Mouse (Mus musculus) liver, embryonic 14.5 days (tissue): ENCODE measurements around the gene Szt2. TPM values are rescaled to one million over a fixed set of nuclear protein-coding genes. Genes with fewer than 3 reads are reported as not detected.

Experiments used
- ATAC-seq: fragments of 200-750 bp; cut with Nextera tagmentation; 2 replicates; pipeline ENCODE4 v1.8.0; 2017; ENCODE audit warnings: moderate number of reproducible peaks, mild to moderate bottlenecking, moderate library complexity; ENCODE audit not compliant: insufficient read depth
- DNase-seq, 3 experiments: peaks; one replicate each; pipeline ENCODE4 v3.0.0-alpha.2; 2012 to 2013; ENCODE audit warnings: low read depth in 3 of 3, low spot score in 3 of 3
- H3K27ac ChIP-seq: fragments of 300-500 bp; sonication (generic); 2 replicates; pipeline ENCODE4 v1.5.1; 2014; ENCODE audit warnings: moderate library complexity, mild to moderate bottlenecking, control low read depth, inconsistent platforms
- H3K27me3 ChIP-seq: fragments of 300-500 bp; sonication (generic); 2 replicates; pipeline ENCODE4 v1.6.1; 2014; ENCODE audit warnings: mild to moderate bottlenecking, low read length, moderate library complexity; ENCODE audit not compliant: control insufficient read depth, insufficient read depth
- H3K36me3 ChIP-seq: fragments of 300-500 bp; sonication (generic); replicated peaks from 2 replicates; pipeline ENCODE4 v1.6.1; 2014; ENCODE audit warnings: low read depth; ENCODE audit not compliant: control insufficient read depth, insufficient read depth
- H3K4me1 ChIP-seq, 2 experiments: fragments of 200-500 bp in 1 of 2; fragments of 300-500 bp in 1 of 2; sonication (generic) in 1 of 2; replicated peaks; 2 replicates each; pipeline ENCODE4 v1.6.1; 2012 to 2014; ENCODE audit warnings: antibody characterized with exemption in 1 of 2, inconsistent platforms in 1 of 2, low read length in 1 of 2; ENCODE audit not compliant: control insufficient read depth in 2 of 2, insufficient read depth in 2 of 2
- H3K4me2 ChIP-seq: fragments of 300-500 bp; sonication (generic); 2 replicates; pipeline ENCODE4 v1.6.1; 2014; ENCODE audit warnings: low read depth, mild to moderate bottlenecking, control low read depth, moderate library complexity
- H3K4me3 ChIP-seq, 2 experiments: fragments of 200-500 bp in 1 of 2; fragments of 300-500 bp in 1 of 2; sonication (generic) in 1 of 2; 2 replicates each; pipeline ENCODE4 v1.5.1; 2012 to 2014; ENCODE audit warnings: low read depth in 2 of 2, low read length in 2 of 2, mild to moderate bottlenecking in 2 of 2, control low read depth in 1 of 2, inconsistent platforms in 1 of 2, moderate library complexity in 1 of 2; ENCODE audit not compliant: insufficient read depth in 1 of 2
- H3K9ac ChIP-seq: fragments of 300-500 bp; sonication (generic); replicated peaks from 2 replicates; pipeline ENCODE4 v1.6.1; 2014; ENCODE audit warnings: mild to moderate bottlenecking, control low read depth, moderate library complexity
- H3K9me3 ChIP-seq: fragments of 300-500 bp; sonication (generic); 2 replicates; pipeline ENCODE4 v1.6.1; 2016; ENCODE audit warnings: low read length, mixed read lengths; ENCODE audit not compliant: control insufficient read depth
- CTCF ChIP-seq: IDR thresholded peaks from 2 replicates; pipeline ENCODE4 v1.5.1; 2016; ENCODE audit warnings: antibody characterized with exemption, low read depth, control low read depth
- EP300 ChIP-seq: IDR thresholded peaks from 2 replicates; pipeline ENCODE4 v1.6.1; 2016; ENCODE audit warnings: antibody characterized with exemption, low read depth
- WGBS: fragments of 180-500 bp; shearing (Covaris S2); extraction: QIAGEN DNeasy Blood & Tissue Kit; methylation state at CpG from one replicate; pipeline ENCODE4 v1.1.7; 2014; ENCODE audit not compliant: insufficient replicate concordance; 5-methylcytosine and 5-hydroxymethylcytosine counted together
- polyA plus RNA-seq, 2 experiments: library from polyadenylated mRNA; depleted of rRNA in 1 of 2; stranded (reverse) in 1 of 2; unstranded in 1 of 2; fragments of >200 nt; fragmentation: Nextera tagmentation in 1 of 2; extraction: Ambion mirVana in 1 of 2; gene quantifications; 2 replicates each; pipeline versions ENCODE4 v1.2.1 to v1.2.3; 2012 to 2014

Gene Szt2
- polyA plus RNA-seq, 2 experiments = 2.6 to 5.9 TPM

GRCm38 (mm10) chr4:118319706-118320344 lies 89.2 kb downstream of the Szt2 start:
- DNase-seq (no peak), ATAC-seq (no peak)
- 33% methylated on average over 8 of the region's 8 CpGs for WGBS
- no peaks in the 10 kb centered on the region for H3K36me3 ChIP-seq
- no peaks in the 10 kb centered on the region for H3K9me3 ChIP-seq
- no peaks in the 10 kb centered on the region for H3K4me1 ChIP-seq
- H3K4me2 ChIP-seq = no peak overlapping the region
- H3K9ac ChIP-seq = no peak overlapping the region
- no peak overlapping the region for H3K4me3 ChIP-seq
- no peaks in the 10 kb centered on the region for H3K27me3 ChIP-seq
- no peak for TF ChIP-seq CTCF
- H3K27ac ChIP-seq = no peak overlapping the region

GRCm38 (mm10) chr4:118316662-118317061 lies 92.4 kb downstream of the Szt2 start:
- Histone ChIP-seq H3K4me2 (no peak overlapping the region), H3K4me1 (no peaks in the 10 kb centered on the region), H3K9ac (no peak overlapping the region), H3K27ac (no peak overlapping the region), H3K36me3 (no peaks in the 10 kb centered on the region), H3K27me3 (no peaks in the 10 kb centered on the region; the same call in 1 of the 2 replicates), H3K4me3 (no peak overlapping the region), H3K9me3 (no peaks in the 10 kb centered on the region)
- ATAC-seq = no peak
- TF ChIP-seq EP300 (no peak), CTCF (no peak)
- WGBS = 51% methylated on average over 4 of the region's 4 CpGs
- DNase-seq = no peak

- DNase-seq (no peak), ATAC-seq (no peak)
- TF ChIP-seq CTCF (no peak), EP300 (no peak)
- H3K4me3 ChIP-seq = no peak overlapping the region
- no peak overlapping the region for H3K9ac ChIP-seq
- no peaks in the 10 kb centered on the region for H3K4me1 ChIP-seq
- no peaks in the 10 kb centered on the region for H3K36me3 ChIP-seq
- H3K27me3 ChIP-seq = no peaks in the 10 kb centered on the region; the same call in 1 of the 2 replicates
- no peak overlapping the region for H3K27ac ChIP-seq
- WGBS = 28% methylated on average over 8 of the region's 8 CpGs
- H3K9me3 ChIP-seq = no peaks in the 10 kb centered on the region
- no peak overlapping the region for H3K4me2 ChIP-seq
Observed at GRCm38 (mm10) chr4:118315286-118315685, 93.8 kb downstream of the Szt2 start.

Other genes starting within 250 kb of the Szt2 start
- gene Kdm4a, start 229.2 kb downstream of the Szt2 start, polyA plus RNA-seq (2012; rRNA removed) = 9.3 and 13.7 TPM in 2 replicates
- 7.3 and 8.6 TPM in 2 replicates for gene Kdm4a, start 229.2 kb downstream of the Szt2 start, polyA plus RNA-seq (2014; fragmentation: Nextera tagmentation; extraction: Ambion mirVana)
- 7.4 and 8.4 TPM in 2 replicates for gene Ptprf, start 117.9 kb downstream of the Szt2 start, polyA plus RNA-seq (2012; rRNA removed)
- gene Ptprf, start 117.9 kb downstream of the Szt2 start, polyA plus RNA-seq (2014; fragmentation: Nextera tagmentation; extraction: Ambion mirVana) = 5.6 and 7.3 TPM in 2 replicates
- gene Med8, start 64 bp upstream of the Szt2 start, polyA plus RNA-seq (2012; rRNA removed) = 33.5 and 50.2 TPM in 2 replicates
- gene Med8, start 64 bp upstream of the Szt2 start, polyA plus RNA-seq (2014; fragmentation: Nextera tagmentation; extraction: Ambion mirVana) = 69.1 and 73.8 TPM in 2 replicates
- gene Elovl1, start 18.8 kb upstream of the Szt2 start, polyA plus RNA-seq (2012; rRNA removed) = 88.1 and 113 TPM in 2 replicates
- gene Elovl1, start 18.8 kb upstream of the Szt2 start, polyA plus RNA-seq (2014; fragmentation: Nextera tagmentation; extraction: Ambion mirVana) = 87.1 and 88.0 TPM in 2 replicates
- gene Cdc20, start 28.1 kb upstream of the Szt2 start, polyA plus RNA-seq (2012; rRNA removed) = 99.0 and 109 TPM in 2 replicates
- gene Cdc20, start 28.1 kb upstream of the Szt2 start, polyA plus RNA-seq (2014; fragmentation: Nextera tagmentation; extraction: Ambion mirVana) = 147 and 167 TPM in 2 replicates
- gene Mpl, start 48.2 kb upstream of the Szt2 start, polyA plus RNA-seq (2012; rRNA removed) = 5.6 and 5.7 TPM in 2 replicates
- gene Mpl, start 48.2 kb upstream of the Szt2 start, polyA plus RNA-seq (2014; fragmentation: Nextera tagmentation; extraction: Ambion mirVana) = 6.3 and 9.0 TPM in 2 replicates
- gene Tie1, start 80.8 kb upstream of the Szt2 start, polyA plus RNA-seq (2012; rRNA removed) = 5.0 and 5.3 TPM in 2 replicates
- 3.5 and 3.9 TPM in 2 replicates for gene Tie1, start 80.8 kb upstream of the Szt2 start, polyA plus RNA-seq (2014; fragmentation: Nextera tagmentation; extraction: Ambion mirVana)
- gene 2610528J11Rik, start 117.7 kb upstream of the Szt2 start, polyA plus RNA-seq (2012; rRNA removed) = 4.8 and 6.3 TPM in 2 replicates
- 6.4 and 6.9 TPM in 2 replicates for gene 2610528J11Rik, start 117.7 kb upstream of the Szt2 start, polyA plus RNA-seq (2014; fragmentation: Nextera tagmentation; extraction: Ambion mirVana)
- gene Tmem125, start 134.8 kb upstream of the Szt2 start, polyA plus RNA-seq (2012; rRNA removed) = 1.2 and 1.3 TPM in 2 replicates
- gene Tmem125, start 134.8 kb upstream of the Szt2 start, polyA plus RNA-seq (2014; fragmentation: Nextera tagmentation; extraction: Ambion mirVana) = 1.0 and 1.5 TPM in 2 replicates
- 0.12 and 0.54 TPM in 2 replicates for gene Cfap57, start 211.5 kb upstream of the Szt2 start, polyA plus RNA-seq (2012; rRNA removed)
- gene Cfap57, start 211.5 kb upstream of the Szt2 start, polyA plus RNA-seq (2014; fragmentation: Nextera tagmentation; extraction: Ambion mirVana) = 0.94 and 1.3 TPM in 2 replicates
- 27.7 and 60.2 TPM in 2 replicates for gene Ebna1bp2, start 211.5 kb upstream of the Szt2 start, polyA plus RNA-seq (2012; rRNA removed)
- gene Ebna1bp2, start 211.5 kb upstream of the Szt2 start, polyA plus RNA-seq (2014; fragmentation: Nextera tagmentation; extraction: Ambion mirVana) = 92.2 and 95.0 TPM in 2 replicates
- not detected in 2 replicates for gene Olfr62, start 249.7 kb upstream of the Szt2 start, polyA plus RNA-seq (2012; rRNA removed)
- not detected in 2 replicates for gene Olfr62, start 249.7 kb upstream of the Szt2 start, polyA plus RNA-seq (2014; fragmentation: Nextera tagmentation; extraction: Ambion mirVana)